Mouse (Mus musculus): ENCODE measurements around the gene Zfp526. TPM values are rescaled to one million over a fixed set of nuclear protein-coding genes. Genes with fewer than 3 reads are reported as not detected.
A peak's percentile ranks its signal among the peaks of the same experiment; 100 is the strongest.
"Not testable (repeated sequence)": the region's sequence is repeated elsewhere in the genome, so short reads cannot be mapped to it uniquely, and the experiment has no call there.

Gene Zfp526
- polyA plus RNA-seq, 1 experiment = 9.7 TPM

- Histone ChIP-seq H3K27ac (ENCODE audit: insufficient read depth, low read length) (peak overlapping the region; percentile 44), H3K4me1 (ENCODE audit: control insufficient read depth, insufficient read depth, low read length) (peaks cover 9% of the 10 kb centered on the region; the same call in 1 of the 2 replicates), H3K4me3 (ENCODE audit: insufficient read depth, low read length) (peak overlapping the region; percentile 79)
- TF ChIP-seq POLR2A (IDR thresholded peaks at IDR 0.05; ENCODE audit: low read depth, low read length) = no peak
- no peak for TF ChIP-seq CTCF (IDR thresholded peaks at IDR 0.05; ENCODE audit: borderline replicate concordance, insufficient read depth, low read length)
Observed at GRCm38 (mm10) chr7:25248018-25248647, 26.9 kb downstream of the Zfp526 start.

GRCm38 (mm10) chr7:25248846-25249313 lies 27.7 kb downstream of the Zfp526 start:
- peak overlapping the region; percentile 79 for H3K4me3 ChIP-seq (ENCODE audit: insufficient read depth, low read length)
- peak overlapping the region; percentile 80 for H3K27ac ChIP-seq (ENCODE audit: insufficient read depth, low read length)
- peaks cover 9% of the 10 kb centered on the region; the same call in 1 of the 2 replicates for H3K4me1 ChIP-seq (ENCODE audit: control insufficient read depth, insufficient read depth, low read length)
- TF ChIP-seq CTCF (IDR thresholded peaks at IDR 0.05; ENCODE audit: borderline replicate concordance, insufficient read depth, low read length) (no peak), POLR2A (IDR thresholded peaks at IDR 0.05; ENCODE audit: low read depth, low read length) (no peak; the same call in 1 of the 2 replicates)

GRCm38 (mm10) chr7:25249314-25250140 lies 28.3 kb downstream of the Zfp526 start:
- peaks cover 9% of the 10 kb centered on the region; the same call in 1 of the 2 replicates for H3K4me1 ChIP-seq (ENCODE audit: control insufficient read depth, insufficient read depth, low read length)
- H3K27ac ChIP-seq (ENCODE audit: insufficient read depth, low read length) = peak overlapping the region; percentile 80
- peak overlapping the region; percentile 79 for H3K4me3 ChIP-seq (ENCODE audit: insufficient read depth, low read length)
- TF ChIP-seq CTCF (IDR thresholded peaks at IDR 0.05; ENCODE audit: borderline replicate concordance, insufficient read depth, low read length) = no peak
- peak; percentile 41; the same call in 1 of the 2 replicates for TF ChIP-seq POLR2A (IDR thresholded peaks at IDR 0.05; ENCODE audit: low read depth, low read length)

GRCm38 (mm10) chr7:25250141-25250972 lies 29.1 kb downstream of the Zfp526 start, which contains the start of gene Erf:
Gene Erf (minus strand): TSS chr7:25250761.
- Histone ChIP-seq H3K27ac (ENCODE audit: insufficient read depth, low read length) (peak within 1 kb of the TSS; percentile 93), H3K4me3 (ENCODE audit: insufficient read depth, low read length) (peak within 1 kb of the TSS; percentile 79), H3K4me1 (ENCODE audit: control insufficient read depth, insufficient read depth, low read length) (peaks cover 9% of the 10 kb centered on the region; the same call in 1 of the 2 replicates)
- TF ChIP-seq CTCF (IDR thresholded peaks at IDR 0.05; ENCODE audit: borderline replicate concordance, insufficient read depth, low read length) = no peak
- TF ChIP-seq POLR2A (IDR thresholded peaks at IDR 0.05; ENCODE audit: low read depth, low read length) = peak; percentile 83

- Histone ChIP-seq H3K4me1 (ENCODE audit: control insufficient read depth, insufficient read depth, low read length) (0 out of 2 replicates have a peak, but pooled peaks cover under 1% of the 10 kb centered on the region), H3K27ac (ENCODE audit: insufficient read depth, low read length) (peak overlapping the region; percentile 93), H3K4me3 (ENCODE audit: insufficient read depth, low read length) (peak overlapping the region; percentile 44)
- TF ChIP-seq POLR2A (IDR thresholded peaks at IDR 0.05; ENCODE audit: low read depth, low read length) (peak; percentile 42), CTCF (IDR thresholded peaks at IDR 0.05; ENCODE audit: borderline replicate concordance, insufficient read depth, low read length) (no peak)
Observed at GRCm38 (mm10) chr7:25251071-25251791, 30.0 kb downstream of the Zfp526 start.

- H3K27ac ChIP-seq (ENCODE audit: insufficient read depth, low read length) = peak overlapping the region; percentile 93
- H3K4me3 ChIP-seq (ENCODE audit: insufficient read depth, low read length) = peak overlapping the region; percentile 44; the same call in 1 of the 2 replicates
- TF ChIP-seq POLR2A (IDR thresholded peaks at IDR 0.05; ENCODE audit: low read depth, low read length) (peak; percentile 48; the same call in 1 of the 2 replicates), CTCF (IDR thresholded peaks at IDR 0.05; ENCODE audit: borderline replicate concordance, insufficient read depth, low read length) (no peak)
- no peaks in the 10 kb centered on the region for H3K4me1 ChIP-seq (ENCODE audit: control insufficient read depth, insufficient read depth, low read length)
Observed at GRCm38 (mm10) chr7:25251822-25252221, 30.6 kb downstream of the Zfp526 start.

- Histone ChIP-seq H3K4me3 (ENCODE audit: insufficient read depth, low read length) (no peak overlapping the region), H3K27ac (ENCODE audit: insufficient read depth, low read length) (no peak overlapping the region), H3K4me1 (ENCODE audit: control insufficient read depth, insufficient read depth, low read length) (no peaks in the 10 kb centered on the region)
- no peak for TF ChIP-seq POLR2A (IDR thresholded peaks at IDR 0.05; ENCODE audit: low read depth, low read length)
- no peak for TF ChIP-seq CTCF (IDR thresholded peaks at IDR 0.05; ENCODE audit: borderline replicate concordance, insufficient read depth, low read length)
Observed at GRCm38 (mm10) chr7:25261896-25262295, 40.7 kb downstream of the Zfp526 start.

- H3K4me3 ChIP-seq (ENCODE audit: insufficient read depth, low read length) = no peak overlapping the region
- H3K27ac ChIP-seq (ENCODE audit: insufficient read depth, low read length) = no peak overlapping the region
- TF ChIP-seq CTCF (IDR thresholded peaks at IDR 0.05; ENCODE audit: borderline replicate concordance, insufficient read depth, low read length) = no peak
- no peak for TF ChIP-seq POLR2A (IDR thresholded peaks at IDR 0.05; ENCODE audit: low read depth, low read length)
- H3K4me1 ChIP-seq (ENCODE audit: control insufficient read depth, insufficient read depth, low read length) = no peaks in the 10 kb centered on the region
Observed at GRCm38 (mm10) chr7:25263968-25264870, 43.0 kb downstream of the Zfp526 start.

- H3K27ac ChIP-seq (ENCODE audit: insufficient read depth, low read length); H3K4me1 ChIP-seq (ENCODE audit: control insufficient read depth, insufficient read depth, low read length); H3K4me3 ChIP-seq (ENCODE audit: insufficient read depth, low read length): not testable (repeated sequence)
Observed at GRCm38 (mm10) chr7:25265743-25266142, 44.5 kb downstream of the Zfp526 start.

All from embryonic fibroblast, embryonic 13.5 days (primary cell).